Mouse (Mus musculus): ENCODE measurements at regions not wholly inside any gene's neighbourhood (a gene's known extent, or its start where the extent isn't known, plus 50 kb on each side); places are given as distances from the start of the nearest gene placed in this dataset. TPM values are rescaled to one million over a fixed set of nuclear protein-coding genes. Genes with fewer than 3 reads are reported as not detected.

DNA sequence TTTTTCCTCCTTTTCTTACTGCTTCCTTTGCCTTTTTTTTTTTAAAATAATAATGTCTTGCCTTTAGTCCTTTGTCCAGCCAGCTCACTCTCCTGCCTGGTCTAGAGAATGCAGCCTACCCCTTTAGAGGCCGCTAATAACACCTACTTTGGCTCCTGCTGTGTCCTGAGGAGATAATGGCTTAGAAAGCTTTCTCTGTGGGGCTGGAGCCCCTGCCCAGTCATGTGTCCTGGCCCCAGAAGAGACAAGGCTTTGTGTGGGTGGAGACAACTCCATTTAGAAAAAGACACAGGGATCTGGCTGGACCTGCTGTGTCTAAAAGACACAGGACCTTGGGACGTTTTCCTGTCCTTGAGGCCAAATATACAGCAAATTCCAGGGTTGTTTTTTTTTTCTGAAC is 629.7 kb downstream of the Sox6 start:
- Histone ChIP-seq H3K4me2 (no peak overlapping the region), H3K4me3 (no peak overlapping the region), H3K27me3 (no peaks in the 10 kb centered on the region), H3K27ac (no peak overlapping the region), H3K9me3 (no peaks in the 10 kb centered on the region), H3K9ac (no peak overlapping the region), H3K36me3 (no peaks in the 10 kb centered on the region), H3K4me1 (peaks cover 18% of the 10 kb centered on the region)
- WGBS = 43% methylated on average over 2 of the region's 2 CpGs
- no peak for ATAC-seq (ENCODE audit: insufficient number of reproducible peaks, low FRiP score, low TSS enrichment, low read depth)

DNA sequence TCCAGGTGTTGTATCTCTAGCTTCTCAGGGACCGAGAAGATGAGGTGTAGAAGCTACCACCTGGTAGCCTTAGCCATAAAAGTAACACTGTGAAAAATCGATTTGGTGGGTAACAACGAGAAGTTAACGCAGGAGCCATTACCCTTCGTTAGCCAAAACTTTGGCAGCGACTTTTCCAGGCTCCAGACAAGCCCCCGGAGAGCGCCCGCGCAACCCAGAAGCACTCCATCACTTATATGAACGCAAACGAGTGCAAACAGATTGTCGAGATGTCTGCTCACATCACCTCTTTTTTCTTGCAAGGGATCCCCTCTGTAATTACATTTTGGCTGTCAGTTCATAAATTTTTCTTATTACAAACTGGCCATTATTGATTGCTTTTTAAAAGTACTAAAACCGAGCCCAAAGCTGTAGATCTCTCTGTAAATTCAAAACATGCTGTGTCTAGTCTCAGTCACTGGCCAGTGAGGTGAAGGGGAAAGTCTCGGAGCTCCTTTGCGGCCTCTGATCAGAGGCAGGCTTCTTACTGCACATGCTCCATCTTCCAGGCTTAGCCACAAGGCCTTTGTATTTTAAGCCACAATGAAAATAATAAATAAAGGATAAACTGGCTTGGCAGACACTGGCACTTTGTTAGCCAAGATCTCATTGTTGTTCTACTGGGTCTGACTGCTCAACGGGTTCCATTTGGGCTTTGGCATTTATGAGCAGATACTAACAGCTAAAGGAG is 627.9 kb downstream of the Sox6 start:
- Histone ChIP-seq H3K9me3 (no peaks in the 10 kb centered on the region), H3K4me3 (no peak overlapping the region), H3K27ac (0 out of 2 replicates have a peak overlapping the region, but pooled peaks have one; percentile 2), H3K9ac (no peak overlapping the region), H3K36me3 (no peaks in the 10 kb centered on the region), H3K4me1 (peaks cover 18% of the 10 kb centered on the region), H3K27me3 (0 out of 2 replicates have a peak, but pooled peaks cover 3% of the 10 kb centered on the region), H3K4me2 (no peak overlapping the region)
- no peak for ATAC-seq (ENCODE audit: insufficient number of reproducible peaks, low FRiP score, low TSS enrichment, low read depth)
- WGBS = 19% methylated on average over 17 of the region's 17 CpGs

DNA sequence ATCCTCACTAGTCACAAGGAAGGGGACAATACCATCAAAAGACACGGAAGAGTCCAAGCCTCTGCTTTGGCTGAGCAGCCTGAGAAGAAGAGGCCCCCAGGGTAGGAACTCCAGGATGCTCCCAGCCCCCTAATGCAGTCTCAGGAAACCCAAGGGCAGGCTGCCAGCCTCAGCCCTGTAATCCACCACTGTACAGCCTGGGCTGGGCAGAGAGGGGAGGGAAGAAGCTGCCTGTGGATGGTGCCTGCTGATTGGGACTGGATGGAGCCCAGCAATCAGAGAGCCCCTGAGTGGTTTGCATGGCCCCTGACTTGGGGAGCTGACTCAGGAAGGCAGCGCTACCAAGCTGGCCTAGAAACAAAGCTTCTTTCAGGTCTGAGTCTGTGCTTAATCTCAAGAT is 627.1 kb downstream of the Sox6 start:
- Histone ChIP-seq H3K36me3 (no peaks in the 10 kb centered on the region), H3K27ac (peak overlapping the region; percentile 74), H3K4me2 (no peak overlapping the region), H3K9ac (no peak overlapping the region), H3K4me1 (peaks cover 18% of the 10 kb centered on the region), H3K9me3 (no peaks in the 10 kb centered on the region), H3K27me3 (0 out of 2 replicates have a peak, but pooled peaks cover 3% of the 10 kb centered on the region), H3K4me3 (no peak overlapping the region)
- 28% methylated on average over 2 of the region's 2 CpGs for WGBS
- ATAC-seq (ENCODE audit: insufficient number of reproducible peaks, low FRiP score, low TSS enrichment, low read depth) = peak; percentile 83

DNA sequence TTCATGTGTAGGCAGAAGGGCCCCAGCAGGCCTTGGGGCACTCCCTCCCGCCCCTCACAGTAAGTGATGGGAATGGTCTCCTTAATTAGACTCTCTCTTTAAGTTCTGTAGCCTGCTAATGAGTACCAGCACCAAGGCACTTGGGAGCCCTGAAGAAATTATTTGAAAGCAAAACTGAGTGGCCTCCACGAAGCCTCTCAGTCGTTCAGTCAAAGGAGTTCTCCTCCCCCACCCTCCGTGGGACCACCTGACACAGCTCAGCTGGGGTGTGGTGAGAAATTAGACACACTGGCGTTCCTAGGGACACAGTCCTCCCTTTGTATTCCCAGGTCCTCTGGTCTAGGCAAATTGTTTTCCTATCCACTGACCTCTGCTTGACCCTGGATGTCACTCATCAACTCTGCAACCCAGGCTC is 623.4 kb downstream of the Sox6 start:
- no peak overlapping the region for H3K9ac ChIP-seq

More for the DNA sequence above, 623.4 kb downstream of the Sox6 start:
- Histone ChIP-seq H3K4me1 (peaks cover 16% of the 10 kb centered on the region), H3K36me3 (no peaks in the 10 kb centered on the region), H3K4me2 (no peak overlapping the region), H3K9me3 (no peaks in the 10 kb centered on the region), H3K4me3 (no peak overlapping the region), H3K27ac (no peak overlapping the region), H3K27me3 (0 out of 2 replicates have a peak, but pooled peaks cover 3% of the 10 kb centered on the region)
- 23% methylated on average over 5 of the region's 5 CpGs for WGBS
- no peak for ATAC-seq (ENCODE audit: insufficient number of reproducible peaks, low FRiP score, low TSS enrichment, low read depth)

Small RNA genes in the stretch of these regions (microRNA-seq; reads per million reads assigned to microRNA genes)
- not detected for gene Gm27684
